Mouse (Mus musculus) left cerebral cortex, adult 8-10 months (tissue): ENCODE measurements around the gene Gtdc1. TPM values are rescaled to one million over a fixed set of nuclear protein-coding genes. Genes with fewer than 3 reads are reported as not detected.

ENCODE experiments used
- DNase-seq, 2 experiments: peaks; one replicate each; pipeline ENCODE4 v3.0.0; 2022; ENCODE audit warnings: low spot score in 2 of 2
- total RNA-seq, 4 experiments: library from RNA; stranded (reverse); gene quantifications; 2 replicates each; pipeline ENCODE4 v1.2.4; 2022

Gtdc1 gene
- total RNA-seq, 4 experiments from 2014 or later = 72.7 to 102 (median 92.4) TPM

- DNase-seq = no peak
Observed at GRCm38 (mm10) chr2:44535136-44535675, 392.3 kb downstream of the Gtdc1 start.

DNA sequence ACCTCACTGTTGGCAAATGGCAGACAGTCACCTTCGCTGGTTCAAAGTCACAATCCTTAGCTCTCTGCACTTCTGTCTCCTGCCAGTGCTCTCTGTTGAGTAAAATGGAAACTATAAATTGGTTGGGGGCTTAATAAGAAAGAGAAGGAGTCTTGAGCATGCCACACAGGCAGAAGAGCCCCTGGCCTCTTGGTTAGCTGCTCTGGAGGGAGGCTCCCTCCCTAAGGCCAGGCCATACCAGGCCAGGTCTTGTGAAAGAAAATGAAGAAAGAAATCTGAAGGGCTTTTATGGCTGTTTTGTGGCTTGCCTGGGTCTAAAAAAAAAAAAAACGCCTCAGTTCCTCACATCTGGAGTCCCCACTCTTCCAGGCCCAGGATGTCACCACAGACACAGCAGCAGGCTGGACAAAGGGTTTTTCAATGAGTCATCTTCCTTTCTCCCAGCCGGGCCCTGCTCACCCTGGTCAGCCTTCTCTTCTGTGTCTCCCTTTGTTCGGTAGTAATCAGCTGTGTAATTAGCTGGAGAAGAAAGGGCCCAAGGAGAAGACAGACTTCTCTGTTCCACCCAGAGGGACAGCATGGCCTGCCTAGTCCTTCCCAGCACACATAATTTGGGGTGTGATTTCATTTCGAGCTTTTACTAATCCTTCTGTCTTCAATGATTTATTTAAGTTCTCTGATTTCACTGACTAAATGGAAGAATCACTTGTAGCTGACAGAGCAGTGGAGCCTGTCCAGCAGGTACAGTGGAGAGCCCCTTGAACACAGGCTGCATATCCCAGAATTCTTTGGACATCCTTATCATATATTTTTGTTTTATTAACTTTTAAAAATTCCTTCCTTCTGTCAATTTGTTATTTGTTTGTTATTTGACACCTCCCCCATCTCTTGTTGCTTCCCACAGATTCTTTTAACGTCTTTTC is 401.1 kb downstream of the Gtdc1 start:
- peak in 1 of 2 experiments; percentile 23 for DNase-seq

GRCm38 (mm10) chr2:44525187-44525919 is 402.1 kb downstream of the Gtdc1 start:
- no peak for DNase-seq

DNA sequence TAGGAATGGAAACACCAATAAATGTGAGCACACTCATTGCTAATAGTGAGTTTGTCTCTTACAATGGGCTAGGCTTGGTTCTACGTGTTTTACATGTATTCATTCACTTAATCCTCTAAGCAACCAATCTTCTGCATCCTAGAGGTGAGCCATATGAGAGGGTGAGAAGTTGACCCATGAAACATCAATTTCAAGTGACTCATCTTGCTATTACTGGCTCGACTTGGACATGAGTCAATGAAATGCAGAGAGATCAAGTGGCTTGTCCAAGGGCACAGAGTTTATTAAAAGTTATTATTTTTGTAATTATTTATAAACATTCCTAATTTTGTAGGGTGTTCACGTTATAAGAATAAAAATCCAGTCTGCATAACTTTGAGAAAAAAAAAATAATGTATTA is 408.2 kb downstream of the Gtdc1 start:
- DNase-seq = no peak

DNA sequence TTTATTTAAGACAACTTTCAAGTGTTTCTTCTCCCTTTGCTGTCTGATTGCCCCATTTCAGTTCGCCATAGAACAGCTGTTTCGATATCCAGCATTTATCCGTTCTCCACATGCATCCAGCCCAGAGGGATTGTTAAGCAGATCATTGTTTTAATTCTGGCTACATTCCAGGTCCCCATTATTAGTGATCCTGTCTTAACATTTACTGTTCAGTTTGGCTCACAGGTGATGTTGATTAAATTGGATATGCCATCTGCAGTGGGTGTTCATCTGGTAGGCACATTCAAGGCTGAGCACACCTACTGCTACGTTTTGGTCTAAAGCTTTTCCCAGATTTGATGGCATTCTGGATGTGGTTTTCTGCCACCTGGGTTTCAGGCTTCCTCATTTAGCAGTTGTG is 409.4 kb downstream of the Gtdc1 start:
- DNase-seq = no peak

Other genes with a start within 250 kb of the Gtdc1 start
- gene Zeb2, start 189.7 kb upstream of the Gtdc1 start, total RNA-seq = 100 to 1,000 TPM; 162 to 184 (median 166) TPM